Mouse (Mus musculus) hindbrain, embryonic 10.5 days (tissue): ENCODE data around the gene Psmd9. TPM values are rescaled to one million over a fixed set of nuclear protein-coding genes. Genes with fewer than 3 reads are reported as not detected.

Source experiments
- DNase-seq: peaks from one replicate; pipeline ENCODE4 v3.0.0-alpha.2; 2017; ENCODE audit warnings: low spot score
- H3K27ac ChIP-seq: fragments of 300-500 bp; sonication (generic); 2 replicates; pipeline ENCODE4 v1.5.1; 2016; ENCODE audit warnings: mild to moderate bottlenecking, moderate library complexity
- H3K27me3 ChIP-seq: fragments of 300-500 bp; sonication (generic); 2 replicates; pipeline ENCODE4 v1.6.1; 2016; ENCODE audit warnings: mild to moderate bottlenecking; ENCODE audit not compliant: poor library complexity, insufficient read depth, severe bottlenecking
- H3K36me3 ChIP-seq: fragments of 300-500 bp; sonication (generic); 2 replicates; pipeline ENCODE4 v1.6.1; 2016; ENCODE audit warnings: mild to moderate bottlenecking, moderate library complexity
- H3K4me1 ChIP-seq: fragments of 300-500 bp; sonication (generic); replicated peaks from 2 replicates; pipeline ENCODE4 v1.6.1; 2016; ENCODE audit warnings: mild to moderate bottlenecking
- H3K4me3 ChIP-seq: fragments of 300-500 bp; sonication (generic); 2 replicates; pipeline ENCODE4 v1.5.1; 2016; ENCODE audit warnings: mild to moderate bottlenecking, moderate library complexity
- H3K9me3 ChIP-seq: fragments of 300-500 bp; sonication (generic); 2 replicates; pipeline ENCODE4 v1.6.1; 2016; ENCODE audit warnings: mild to moderate bottlenecking, moderate library complexity
- WGBS: fragments of 180-500 bp; shearing (Covaris S2); methylation state at CpG from one replicate; pipeline ENCODE4 v1.1.7; 2016; 5-methylcytosine and 5-hydroxymethylcytosine counted together
- polyA plus RNA-seq: library from polyadenylated mRNA; unstranded; fragments of >200 nt; fragmentation: Nextera tagmentation; extraction: Ambion mirVana; gene quantifications from 2 replicates; pipeline ENCODE4 v1.2.1, GENCODE M21; 2016

Gene Psmd9
- polyA plus RNA-seq, 1 experiment from 2014 or later, result 86.3 TPM

DNA sequence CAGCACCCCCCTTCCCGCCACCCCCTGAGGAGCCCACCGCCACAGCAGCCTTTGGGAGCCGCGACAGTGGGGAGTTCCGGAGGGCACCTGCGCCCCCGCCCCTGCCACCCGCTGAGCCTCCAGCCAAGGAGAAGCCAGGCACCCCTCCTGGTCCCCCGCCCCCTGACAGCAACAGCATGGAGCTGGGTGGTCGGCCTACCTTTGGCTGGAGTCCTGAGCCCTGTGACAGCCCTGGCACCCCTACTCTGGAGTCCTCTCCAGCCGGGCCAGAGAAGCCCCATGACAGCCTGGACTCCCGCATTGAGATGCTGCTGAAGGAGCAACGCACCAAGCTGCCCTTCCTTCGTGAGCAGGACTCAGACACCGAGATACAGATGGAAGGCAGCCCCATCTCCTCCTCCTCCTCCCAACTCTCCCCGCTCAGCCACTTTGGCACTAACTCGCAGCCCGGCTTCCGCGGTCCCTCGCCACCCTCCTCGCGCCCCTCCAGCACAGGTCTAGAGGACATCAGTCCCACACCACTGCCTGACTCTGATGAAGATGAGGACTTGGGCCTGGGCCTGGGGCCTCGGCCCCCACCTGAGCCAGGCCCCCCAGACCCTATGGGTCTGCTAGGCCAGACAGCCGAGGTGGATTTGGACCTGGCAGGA lies 21.0 kb upstream of the Psmd9 start:
- Histone ChIP-seq H3K4me1 (peaks cover 76% of the 10 kb centered on the region), H3K36me3 (peaks cover 92% of the 10 kb centered on the region), H3K9me3 (no peaks in the 10 kb centered on the region), H3K27ac (peak overlapping the region; percentile 4; the same call in 1 of the 2 replicates), H3K27me3 (no peaks in the 10 kb centered on the region), H3K4me3 (peak overlapping the region; percentile 20; the same call in 1 of the 2 replicates)
- no peak for DNase-seq
- WGBS, result 89% methylated on average over 25 of the region's 25 CpGs

GRCm38 (mm10) chr5:123149451-123150400 lies 19.5 kb upstream of the Psmd9 start:
- Histone ChIP-seq H3K36me3 (peaks cover 100% of the 10 kb centered on the region), H3K27me3 (no peaks in the 10 kb centered on the region), H3K27ac (peak overlapping the region; percentile 54), H3K4me3 (peak overlapping the region; percentile 46), H3K9me3 (no peaks in the 10 kb centered on the region), H3K4me1 (peaks cover 60% of the 10 kb centered on the region)
- 14% methylated on average over 19 of the region's 19 CpGs for WGBS
- DNase-seq, result peak; percentile 91

DNA sequence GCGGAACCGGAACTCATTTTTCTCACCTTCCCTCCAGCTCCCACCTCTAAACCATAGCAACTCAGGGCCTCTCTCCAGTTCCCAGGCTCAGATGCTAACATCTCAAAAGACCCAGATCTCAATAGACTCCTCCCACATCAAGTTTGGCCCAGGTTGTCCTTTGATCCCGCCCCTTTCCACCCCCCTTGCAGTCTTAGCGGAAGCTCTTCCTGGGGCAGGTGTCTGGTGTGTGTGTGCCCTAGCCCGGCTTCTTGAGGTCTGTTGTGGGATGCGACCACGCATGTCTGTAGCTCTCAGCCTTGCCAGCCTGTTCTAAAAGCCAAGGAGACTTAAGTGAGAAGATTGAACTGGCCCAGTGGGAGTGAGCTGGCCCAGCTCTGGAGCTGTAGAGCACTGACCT lies 18.6 kb upstream of the Psmd9 start:
- no peak for DNase-seq
- 44% methylated on average over 7 of the region's 7 CpGs for WGBS
- peaks cover 100% of the 10 kb centered on the region for H3K36me3 ChIP-seq
- H3K4me1 ChIP-seq, result peaks cover 51% of the 10 kb centered on the region
- peak overlapping the region; percentile 46 for H3K4me3 ChIP-seq
- H3K27ac ChIP-seq, result no peak overlapping the region
- no peaks in the 10 kb centered on the region for H3K27me3 ChIP-seq
- no peaks in the 10 kb centered on the region for H3K9me3 ChIP-seq

DNA sequence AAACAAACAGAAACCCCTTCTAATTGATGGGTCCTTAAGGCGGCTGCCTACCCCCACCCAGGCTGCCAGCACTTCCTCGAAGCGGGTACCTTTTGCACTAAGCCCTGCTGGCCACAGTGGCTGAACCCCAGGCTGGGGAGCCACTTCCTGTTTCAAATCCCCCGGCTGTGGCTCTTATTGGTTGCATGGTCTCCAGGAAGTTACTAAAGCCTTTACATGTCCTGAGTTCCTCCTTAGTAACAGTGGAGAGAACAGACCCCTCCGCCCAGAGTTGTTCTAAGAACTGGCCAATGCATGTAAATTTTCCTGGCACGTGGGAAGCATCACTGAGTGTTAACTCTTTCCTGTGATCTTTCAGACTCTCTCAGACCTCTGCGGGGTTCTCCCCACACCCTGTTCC lies 18.1 kb upstream of the Psmd9 start:
- peaks cover 98% of the 10 kb centered on the region for H3K36me3 ChIP-seq
- no peak overlapping the region for H3K27ac ChIP-seq
- peak overlapping the region; percentile 46; the same call in 1 of the 2 replicates for H3K4me3 ChIP-seq
- peaks cover 47% of the 10 kb centered on the region for H3K4me1 ChIP-seq
- no peak for DNase-seq
- no peaks in the 10 kb centered on the region for H3K27me3 ChIP-seq
- 56% methylated on average over 7 of the region's 7 CpGs for WGBS
- H3K9me3 ChIP-seq, result no peaks in the 10 kb centered on the region

- Histone ChIP-seq H3K9me3 (no peaks in the 10 kb centered on the region), H3K4me3 (no peak overlapping the region; the same call in 1 of the 2 replicates), H3K36me3 (peaks cover 98% of the 10 kb centered on the region), H3K27ac (no peak overlapping the region), H3K27me3 (no peaks in the 10 kb centered on the region), H3K4me1 (peaks cover 41% of the 10 kb centered on the region)
- DNase-seq, result no peak
- 95% methylated on average over 19 of the region's 19 CpGs for WGBS
Measured at GRCm38 (mm10) chr5:123151707-123152362, 17.4 kb upstream of the Psmd9 start.

DNA sequence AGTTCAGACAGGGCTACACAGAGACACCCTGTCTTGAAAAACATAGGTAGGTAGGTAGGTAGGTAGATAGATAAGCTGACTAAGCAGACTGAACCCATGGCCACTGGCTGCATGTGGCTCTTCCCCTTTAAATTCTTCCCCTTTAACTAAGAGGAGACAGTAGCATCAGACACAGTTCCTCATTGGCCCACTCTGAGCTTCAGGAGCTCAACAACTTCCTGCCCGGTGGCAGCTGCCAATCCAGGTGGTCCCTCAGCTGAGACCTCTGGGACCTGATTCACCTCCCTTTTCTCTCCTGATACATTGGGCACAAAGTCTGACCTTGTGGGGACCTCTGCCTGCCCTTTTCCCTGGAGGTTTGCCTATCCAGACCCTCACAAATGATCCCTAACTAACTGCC lies 16.3 kb upstream of the Psmd9 start:
- Histone ChIP-seq H3K27me3 (no peaks in the 10 kb centered on the region), H3K4me1 (peaks cover 40% of the 10 kb centered on the region), H3K4me3 (no peak overlapping the region), H3K9me3 (no peaks in the 10 kb centered on the region), H3K36me3 (peaks cover 98% of the 10 kb centered on the region), H3K27ac (no peak overlapping the region)
- 76% methylated on average over 1 of the region's 1 CpGs for WGBS
- DNase-seq, result no peak

DNA sequence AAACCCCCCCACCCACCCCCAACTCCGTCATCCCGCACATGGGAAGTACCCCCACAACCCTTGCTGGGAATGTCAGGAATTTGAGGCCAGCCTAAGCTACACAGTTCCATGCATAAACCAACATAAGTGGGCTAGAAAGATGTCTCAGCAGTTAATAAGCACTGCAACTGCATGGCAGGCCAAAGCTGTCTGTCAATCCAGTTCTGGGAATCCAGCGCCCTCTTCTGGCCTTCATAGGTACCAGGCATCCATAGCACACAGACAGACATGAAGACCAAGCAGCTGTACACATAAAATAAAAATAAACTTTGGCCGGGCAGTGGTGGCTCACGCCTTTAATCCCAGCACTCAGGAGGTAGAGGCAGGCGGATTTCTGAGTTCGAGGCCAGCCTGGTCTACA lies 13.8 kb upstream of the Psmd9 start:
- WGBS, result 61% methylated on average over 7 of the region's 7 CpGs
- Histone ChIP-seq H3K4me1 (peaks cover 14% of the 10 kb centered on the region), H3K27ac (no peak overlapping the region), H3K4me3 (no peak overlapping the region), H3K27me3 (no peaks in the 10 kb centered on the region), H3K9me3 (no peaks in the 10 kb centered on the region), H3K36me3 (peaks cover 98% of the 10 kb centered on the region)
- DNase-seq, result peak; percentile 67

DNA sequence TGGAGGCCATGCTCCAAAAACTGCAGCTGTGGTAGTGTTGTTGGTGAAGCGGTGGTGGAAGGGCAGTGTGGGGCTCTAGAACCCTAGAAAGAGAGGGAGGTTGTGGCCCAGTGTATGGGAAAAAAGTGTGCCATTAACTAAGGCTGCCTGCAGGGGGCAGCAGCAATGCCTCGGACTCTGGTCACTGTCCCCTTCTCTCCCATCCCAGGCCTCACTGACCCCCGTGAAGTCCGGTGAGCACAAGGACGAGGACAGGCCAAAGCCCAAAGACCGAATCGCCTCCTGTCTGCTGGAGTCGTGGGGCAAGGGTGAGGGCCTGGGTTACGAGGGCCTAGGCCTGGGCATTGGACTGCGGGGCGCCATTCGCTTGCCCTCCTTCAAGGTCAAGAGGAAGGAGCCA lies 12.4 kb upstream of the Psmd9 start:
- Histone ChIP-seq H3K36me3 (peaks cover 98% of the 10 kb centered on the region), H3K27ac (no peak overlapping the region), H3K9me3 (no peaks in the 10 kb centered on the region), H3K27me3 (no peaks in the 10 kb centered on the region), H3K4me1 (peaks cover under 1% of the 10 kb centered on the region; the same call in 1 of the 2 replicates), H3K4me3 (0 out of 2 replicates have a peak overlapping the region, but pooled peaks have one; percentile 3)
- 83% methylated on average over 12 of the region's 12 CpGs for WGBS
- no peak for DNase-seq

DNA sequence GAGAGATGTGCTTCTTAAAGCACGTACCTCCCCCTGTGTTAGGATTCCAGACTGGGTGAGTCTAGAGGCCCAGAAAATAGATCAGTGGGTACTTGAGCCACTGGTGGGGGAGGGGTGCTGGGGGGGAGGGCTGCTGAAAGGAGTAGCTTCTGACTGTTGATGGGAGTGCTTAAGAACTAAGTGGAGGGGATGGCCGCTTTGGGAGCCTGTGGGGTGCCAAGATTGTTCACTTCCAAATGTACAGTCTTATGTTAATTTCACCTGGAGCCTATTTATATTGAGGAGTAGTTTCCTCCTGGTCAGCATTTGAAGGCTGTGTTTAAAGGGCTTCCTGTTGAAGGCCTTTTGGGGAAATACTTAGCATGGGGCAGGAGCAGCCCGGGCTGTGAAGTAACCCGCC lies 11.2 kb upstream of the Psmd9 start:
- no peaks in the 10 kb centered on the region for H3K27me3 ChIP-seq
- no peak for DNase-seq
- no peaks in the 10 kb centered on the region for H3K4me1 ChIP-seq
- no peak overlapping the region for H3K4me3 ChIP-seq
- H3K9me3 ChIP-seq, result no peaks in the 10 kb centered on the region
- peaks cover 98% of the 10 kb centered on the region for H3K36me3 ChIP-seq
- WGBS, result 92% methylated on average over 4 of the region's 4 CpGs
- no peak overlapping the region for H3K27ac ChIP-seq

- Histone ChIP-seq H3K9me3 (no peaks in the 10 kb centered on the region), H3K27ac (no peak overlapping the region), H3K36me3 (peaks cover 98% of the 10 kb centered on the region), H3K27me3 (no peaks in the 10 kb centered on the region), H3K4me3 (no peak overlapping the region), H3K4me1 (no peaks in the 10 kb centered on the region)
- WGBS, result 91% methylated on average over 4 of the region's 4 CpGs
- DNase-seq, result no peak
Measured at GRCm38 (mm10) chr5:123159446-123159845, 9.8 kb upstream of the Psmd9 start.

GRCm38 (mm10) chr5:123159866-123160265 lies 9.3 kb upstream of the Psmd9 start:
- 97% methylated on average over 15 of the region's 15 CpGs for WGBS
- Histone ChIP-seq H3K4me1 (no peaks in the 10 kb centered on the region), H3K36me3 (peaks cover 97% of the 10 kb centered on the region), H3K9me3 (no peaks in the 10 kb centered on the region), H3K4me3 (no peak overlapping the region), H3K27ac (no peak overlapping the region), H3K27me3 (no peaks in the 10 kb centered on the region)
- no peak for DNase-seq

DNA sequence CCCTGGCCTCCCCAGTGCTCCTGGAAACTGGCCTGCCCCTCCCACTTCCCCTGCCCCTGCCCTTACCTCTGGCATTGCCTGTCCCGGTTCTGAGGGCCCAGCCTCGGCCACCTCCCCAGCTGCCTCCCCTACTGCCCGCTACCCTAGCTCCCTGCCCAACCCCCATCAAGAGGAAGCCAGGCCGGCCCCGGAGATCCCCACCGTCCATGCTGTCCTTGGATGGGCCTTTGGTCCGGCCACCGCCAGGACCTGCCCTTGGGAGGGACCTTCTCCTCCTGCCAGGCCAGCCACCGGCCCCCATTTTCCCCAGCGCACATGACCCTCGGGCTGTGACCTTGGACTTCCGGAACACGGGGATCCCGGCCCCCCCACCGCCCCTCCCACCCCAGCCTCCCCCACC lies 8.9 kb upstream of the Psmd9 start:
- DNase-seq, result no peak
- H3K4me1 ChIP-seq, result no peaks in the 10 kb centered on the region
- H3K9me3 ChIP-seq, result no peaks in the 10 kb centered on the region
- no peaks in the 10 kb centered on the region for H3K27me3 ChIP-seq
- 90% methylated on average over 15 of the region's 15 CpGs for WGBS
- no peak overlapping the region for H3K27ac ChIP-seq
- H3K36me3 ChIP-seq, result peaks cover 93% of the 10 kb centered on the region
- H3K4me3 ChIP-seq, result no peak overlapping the region
